ENCODE assay signal across 13 mouse cellular contexts in genomic region chr3:105585734-105586159, GRCm38 (mm10).
DNase-seq lines count a peak whose midpoint lies in the region; ATAC-seq and TF ChIP-seq lines count a peak whose summit lies in the region.
"Had no signal": no experiment of that assay in that cellular context is flagged by ENCODE, and none has a peak within 500 bp of the region (broad histone marks: within the 10 kb centered on the region; RNA-seq: fewer than 3 reads in every experiment).

No protein-coding gene starts in this region.

- no peaks in the 10 kb centered on the region for H3K9me3 ChIP-seq in heart, embryonic 10.5 days
- H3K9me3 ChIP-seq in hindbrain, embryonic 16.5 days (ENCODE audit: control insufficient read depth, low read length) = no peaks in the 10 kb centered on the region
- no peaks in the 10 kb centered on the region for H3K9me3 ChIP-seq in neural tube, embryonic 15.5 days (replicated peaks)

- no peaks in the 10 kb centered on the region for H3K4me1 ChIP-seq in heart, embryonic 10.5 days
- H3K4me1 ChIP-seq in hindbrain, embryonic 16.5 days (ENCODE audit: control insufficient read depth, insufficient read depth, low read depth, low read length) = peaks cover 8% of the 10 kb centered on the region
- peaks cover 17% of the 10 kb centered on the region for H3K4me1 ChIP-seq in neural tube, embryonic 15.5 days

- DNase-seq in heart, postnatal 10 days = peak; percentile 2 to 8
- DNase-seq in heart, embryonic 10.5 days (ENCODE audit: low spot score) = no peak
- peak; percentile 82 to 83 for DNase-seq in right cerebral cortex, postnatal 10 days (ENCODE audit: low spot score in 2 of 2)
- no peak for DNase-seq in right cerebral cortex, adult 2 months (ENCODE audit: low spot score in 2 of 2)
- no peak for DNase-seq in heart, postnatal 25 days (ENCODE audit: low spot score)
- DNase-seq in left cerebral cortex, adult 2 months (ENCODE audit: extremely low spot score in 1 of 2, low spot score in 2 of 2) = no peak
- DNase-seq: adrenal gland, postnatal 25 days; cerebellum, adult 9-10 months; heart, postnatal 36 days had no signal

- intact Hi-C loops in heart, postnatal 10 days (cut with DNase I) = no loop called here
- intact Hi-C loops in heart, postnatal 25 days (cut with DNase I) = no loop called here
- intact Hi-C loops in left cerebral cortex, adult 2 months (cut with DNase I) = no loop called here

- H3K27ac ChIP-seq in heart, embryonic 10.5 days = no peak overlapping the region
- H3K27ac ChIP-seq in hindbrain, embryonic 16.5 days (ENCODE audit: low read depth, low read length) = peak overlapping the region; percentile 17; the same call in 1 of the 2 replicates
- H3K27ac ChIP-seq in neural tube, embryonic 15.5 days (replicated peaks) = peak overlapping the region; percentile 23; the same call in 1 of the 2 replicates
- H3K27ac ChIP-seq in left cerebral cortex, adult 2 months = no peak overlapping the region
- H3K27ac ChIP-seq: macrophage; stomach, postnatal 0 days had no signal

- no peak for TF ChIP-seq CTCF in left cerebral cortex, adult 2 months (IDR thresholded peaks at IDR 0.05)

- H3K36me3 ChIP-seq in heart, embryonic 10.5 days = no peaks in the 10 kb centered on the region
- no peaks in the 10 kb centered on the region for H3K36me3 ChIP-seq in hindbrain, embryonic 16.5 days (ENCODE audit: control insufficient read depth, insufficient read depth, low read length)
- H3K36me3 ChIP-seq in neural tube, embryonic 15.5 days = no peaks in the 10 kb centered on the region

- peak; percentile 90 for ATAC-seq in hindbrain, embryonic 16.5 days
- peak; percentile 55; the same call in 1 of the 2 replicates for ATAC-seq in neural tube, embryonic 15.5 days (ENCODE audit: low FRiP score)

- 0 out of 2 replicates have a peak, but pooled peaks cover 2% of the 10 kb centered on the region for H3K27me3 ChIP-seq in heart, embryonic 10.5 days (ENCODE audit: insufficient read depth, poor library complexity, severe bottlenecking)
- H3K27me3 ChIP-seq in hindbrain, embryonic 16.5 days (replicated peaks; ENCODE audit: control insufficient read depth, insufficient read depth, low read length) = no peaks in the 10 kb centered on the region
- H3K27me3 ChIP-seq in neural tube, embryonic 15.5 days (replicated peaks) = no peaks in the 10 kb centered on the region

- no peak overlapping the region for H3K4me2 ChIP-seq in hindbrain, embryonic 16.5 days (ENCODE audit: low read length)
- no peak overlapping the region for H3K4me2 ChIP-seq in neural tube, embryonic 15.5 days

- no peak overlapping the region for H3K9ac ChIP-seq in hindbrain, embryonic 16.5 days (ENCODE audit: low read depth, low read length)
- no peak overlapping the region for H3K9ac ChIP-seq in neural tube, embryonic 15.5 days (replicated peaks)

- WGBS in heart, embryonic 10.5 days = 38% methylated on average over 4 of the region's 4 CpGs
- WGBS in hindbrain, embryonic 16.5 days = 12% methylated on average over 4 of the region's 4 CpGs
- 11% methylated on average over 4 of the region's 4 CpGs for WGBS in neural tube, embryonic 15.5 days

- no peak overlapping the region for H3K4me3 ChIP-seq in heart, embryonic 10.5 days
- no peak overlapping the region for H3K4me3 ChIP-seq in hindbrain, embryonic 16.5 days (ENCODE audit: low read length)
- no peak overlapping the region for H3K4me3 ChIP-seq in neural tube, embryonic 15.5 days (replicated peaks)
- H3K4me3 ChIP-seq in left cerebral cortex, adult 2 months = no peak overlapping the region

Comparison
In these comparisons a context has a peak if more than half of its experiments do, and no peak if none do; other contexts are left out.
1. DNase-seq: peak in heart, postnatal 10 days (2 of 2) and right cerebral cortex, postnatal 10 days (2 of 2); none in heart, embryonic 10.5 days (single experiment), right cerebral cortex, adult 2 months (0 of 2), heart, postnatal 25 days (single experiment) and left cerebral cortex, adult 2 months (0 of 2).
2. H3K27ac ChIP-seq: peak in hindbrain, embryonic 16.5 days (single experiment) and neural tube, embryonic 15.5 days (single experiment); none in heart, embryonic 10.5 days (single experiment) and left cerebral cortex, adult 2 months (single experiment).